Comparison of ENCODE assay signal across 8 mouse cellular contexts in genomic region chr3:134236414-134237112, GRCm38 (mm10). TPM values are rescaled to one million over a fixed set of nuclear protein-coding genes. Genes with fewer than 3 reads are reported as not detected.
DNase-seq lines count a peak whose midpoint lies in the region; ATAC-seq and TF ChIP-seq lines count a peak whose summit lies in the region.

TSS of gene Cxxc4 (plus strand) at chr3:134236484.

- H3K9me3 ChIP-seq in kidney, embryonic 15.5 days (replicated peaks), result no peaks in the 10 kb centered on the region
- no peaks in the 10 kb centered on the region for H3K9me3 ChIP-seq in heart, embryonic 15.5 days (replicated peaks)
- H3K9me3 ChIP-seq in limb, embryonic 14.5 days (ENCODE audit: control insufficient read depth, low read length), result no peaks in the 10 kb centered on the region

- no peak for TF ChIP-seq CTCF in testis, adult 2 months (IDR thresholded peaks at IDR 0.05; ENCODE audit: control insufficient read depth, insufficient read depth, insufficient replicate concordance, low read depth, low read length)

- peak; percentile 62 for ATAC-seq in kidney, embryonic 15.5 days (replicated peaks; ENCODE audit: low FRiP score)
- ATAC-seq in heart, embryonic 15.5 days (replicated peaks; ENCODE audit: insufficient number of reproducible peaks, insufficient read depth, low FRiP score, low read depth), result peak; percentile 59
- peak; percentile 66 for ATAC-seq in limb, embryonic 14.5 days (ENCODE audit: low FRiP score, low read depth)
- no peak for ATAC-seq in CD4-positive, CD25-positive, alpha-beta regulatory T cell, adult 4 months

- H3K4me2 ChIP-seq in kidney, embryonic 15.5 days, result peak within 1 kb of the TSS; percentile 94
- H3K4me2 ChIP-seq in heart, embryonic 15.5 days, result peak within 1 kb of the TSS; percentile 76
- peak within 1 kb of the TSS; percentile 63 for H3K4me2 ChIP-seq in limb, embryonic 14.5 days (replicated peaks; ENCODE audit: low read depth, low read length, severe bottlenecking)

- H3K36me3 ChIP-seq in kidney, embryonic 15.5 days, result no peaks in the 10 kb centered on the region
- no peaks in the 10 kb centered on the region for H3K36me3 ChIP-seq in heart, embryonic 15.5 days
- H3K36me3 ChIP-seq in limb, embryonic 14.5 days (ENCODE audit: control insufficient read depth, insufficient read depth, low read length), result no peaks in the 10 kb centered on the region
- H3K36me3 ChIP-seq in testis, adult 2 months (ENCODE audit: control insufficient read depth, insufficient read depth, low read length), result no peaks in the 10 kb centered on the region

- H3K4me1 ChIP-seq in kidney, embryonic 15.5 days, result peaks cover 29% of the 10 kb centered on the region
- peaks cover 16% of the 10 kb centered on the region for H3K4me1 ChIP-seq in heart, embryonic 15.5 days (replicated peaks)
- H3K4me1 ChIP-seq in limb, embryonic 14.5 days (ENCODE audit: control insufficient read depth, insufficient read depth, low read length), result peaks cover 7% of the 10 kb centered on the region
- peaks cover 14% of the 10 kb centered on the region for H3K4me1 ChIP-seq in testis, adult 2 months (ENCODE audit: control insufficient read depth, insufficient read depth, low read length)

- no peaks in the 10 kb centered on the region for H3K27me3 ChIP-seq in kidney, embryonic 15.5 days
- no peaks in the 10 kb centered on the region for H3K27me3 ChIP-seq in heart, embryonic 15.5 days
- H3K27me3 ChIP-seq in limb, embryonic 14.5 days (ENCODE audit: control insufficient read depth, insufficient read depth, low read length), result no peaks in the 10 kb centered on the region
- peaks cover 14% of the 10 kb centered on the region for H3K27me3 ChIP-seq in testis, adult 2 months (ENCODE audit: control insufficient read depth, insufficient read depth, low read length)

- H3K4me3 ChIP-seq in kidney, embryonic 15.5 days (replicated peaks), result peak within 1 kb of the TSS; percentile 56
- H3K4me3 ChIP-seq in heart, embryonic 15.5 days, result peak within 1 kb of the TSS; percentile 65
- H3K4me3 ChIP-seq in limb, embryonic 14.5 days (replicated peaks; ENCODE audit: low read length), result peak within 1 kb of the TSS; percentile 46
- H3K4me3 ChIP-seq in testis, adult 2 months (ENCODE audit: control insufficient read depth, low read depth, low read length), result peak within 1 kb of the TSS; percentile 69

- WGBS in kidney, embryonic 15.5 days, result 1% methylated on average over 17 of the region's 22 CpGs
- WGBS in heart, embryonic 15.5 days, result 2% methylated on average over 18 of the region's 22 CpGs
- under 1% methylated on average over 15 of the region's 22 CpGs for WGBS in limb, embryonic 14.5 days

- peak within 1 kb of the TSS; percentile 43 for H3K9ac ChIP-seq in kidney, embryonic 15.5 days
- H3K9ac ChIP-seq in heart, embryonic 15.5 days, result peak within 1 kb of the TSS; percentile 51
- peak within 1 kb of the TSS; percentile 60 for H3K9ac ChIP-seq in limb, embryonic 14.5 days (ENCODE audit: low read depth, low read length, severe bottlenecking)

- TF ChIP-seq POLR2A in limb, embryonic 14.5 days (IDR thresholded peaks at IDR 0.05; ENCODE audit: borderline replicate concordance, extremely low read depth, insufficient read depth, insufficient read length), result no peak
- no peak for TF ChIP-seq POLR2A in testis, adult 2 months (IDR thresholded peaks at IDR 0.05; ENCODE audit: control insufficient read depth, low read depth, low read length)

- H3K27ac ChIP-seq in kidney, embryonic 15.5 days, result peak within 1 kb of the TSS; percentile 88
- peak within 1 kb of the TSS; percentile 80 for H3K27ac ChIP-seq in heart, embryonic 15.5 days
- peak within 1 kb of the TSS; percentile 80 for H3K27ac ChIP-seq in limb, embryonic 14.5 days (replicated peaks; ENCODE audit: low read depth, low read length)
- H3K27ac ChIP-seq in testis, adult 2 months (ENCODE audit: control insufficient read depth, insufficient read depth, low read depth, low read length), result no peak within 1 kb of the TSS

- no peak for DNase-seq in kidney, postnatal 25 days
- peak; percentile 65 for DNase-seq in cerebellum, adult 9-11 months
- peak; percentile 13 for DNase-seq in limb, embryonic 14.5 days (ENCODE audit: low spot score)
- no peak for DNase-seq in urinary bladder, adult 18-20 months (ENCODE audit: low spot score in 2 of 2)

RNA-seq across cellular contexts. Expression of gene Cxxc4, which starts in this region (rescaled TPM):
- polyA plus RNA-seq in kidney, embryonic 15.5 days (2015; fragmentation: Nextera tagmentation; extraction: Ambion mirVana), result 5.5 and 6.5 TPM in 2 replicates
- 2.6 and 3.8 TPM in 2 replicates for polyA plus RNA-seq in heart, embryonic 15.5 days (2015; fragmentation: Nextera tagmentation; extraction: Ambion mirVana)
- 5.4 and 7.1 TPM in 2 replicates for polyA plus RNA-seq in limb, embryonic 14.5 days (2012; rRNA removed)
- 6.1 and 6.5 TPM in 2 replicates for polyA plus RNA-seq in limb, embryonic 14.5 days (2014; fragmentation: Nextera tagmentation; extraction: Ambion mirVana)
- 0.09 and 0.24 TPM in 2 replicates for polyA plus RNA-seq in testis, adult 2 months (2012; rRNA removed)
- polyA plus RNA-seq in CD4-positive, CD25-positive, alpha-beta regulatory T cell, adult 4 months (2017; shearing (Covaris generic)), result not detected

Comparison
In these comparisons a context has a peak if more than half of its experiments do, and no peak if none do; other contexts are left out.
1. DNase-seq: peak in cerebellum, adult 9-11 months (single experiment) and limb, embryonic 14.5 days (single experiment); none in kidney, postnatal 25 days (0 of 2) and urinary bladder, adult 18-20 months (0 of 2).
2. Peak in every context shown above with its lines, with median percentiles within 50 percentile points of each other: H3K4me2 ChIP-seq, H3K4me3 ChIP-seq and H3K9ac ChIP-seq.